Mouse (Mus musculus): Measurements from ENCODE around the gene Olfr1459.

Olfr1459 gene

GRCm38 (mm10) chr19:13149449-13149848 is at the start of gene Olfr1459:
Gene Olfr1459, minus strand, starts transcription at chr19:13149549.
- DNase-seq (ENCODE audit: low spot score), result no peak

GRCm38 (mm10) chr19:13185434-13185833 is 36.1 kb upstream of the Olfr1459 start, which contains the start of gene Olfr1462:
Gene Olfr1462, plus strand, starts transcription at chr19:13185734.
- DNase-seq (ENCODE audit: low spot score), result no peak

- no peak for DNase-seq (ENCODE audit: low spot score)
Observed at GRCm38 (mm10) chr19:13162700-13163099, 13.4 kb upstream of the Olfr1459 start, which contains the start of gene Olfr1461. Gene Olfr1461, plus strand, starts transcription at chr19:13163000.

GRCm38 (mm10) chr19:13106675-13107074 is 42.7 kb downstream of the Olfr1459 start, which contains the start of gene Olfr1458:
Gene Olfr1458, minus strand, starts transcription at chr19:13106775.
- DNase-seq (ENCODE audit: low spot score), result no peak

- no peak for DNase-seq (ENCODE audit: low spot score)
Observed at GRCm38 (mm10) chr19:13097791-13098190, 51.6 kb downstream of the Olfr1459 start, which contains the start of gene Olfr1457. Gene Olfr1457, minus strand, starts transcription at chr19:13097891.

GRCm38 (mm10) chr19:13093908-13094307 is 55.4 kb downstream of the Olfr1459 start:
- DNase-seq (ENCODE audit: low spot score), result no peak

All from urinary bladder, postnatal 14 days (tissue).